Mouse (Mus musculus): ENCODE results near the gene Lpar1. TPM values are rescaled to one million over a fixed set of nuclear protein-coding genes. Genes with fewer than 3 reads are reported as not detected.

Gene Lpar1
- polyA plus RNA-seq, 1 experiment from 2014 or later: 5.2 TPM

GRCm38 (mm10) chr4:58491742-58492141 is 62.0 kb downstream of the Lpar1 start:
- Histone ChIP-seq H3K36me3 (ENCODE audit: control insufficient read depth, insufficient read depth, low read length) (no peaks in the 10 kb centered on the region), H3K27me3 (ENCODE audit: control insufficient read depth, insufficient read depth, low read length) (no peaks in the 10 kb centered on the region), H3K4me1 (ENCODE audit: control insufficient read depth, insufficient read depth, low read length) (no peaks in the 10 kb centered on the region), H3K9ac (replicated peaks; ENCODE audit: low read depth, low read length) (no peak overlapping the region), H3K4me2 (ENCODE audit: low read depth, low read length) (no peak overlapping the region), H3K9me3 (ENCODE audit: control insufficient read depth, low read length) (no peaks in the 10 kb centered on the region), H3K27ac (ENCODE audit: low read depth, low read length) (no peak overlapping the region), H3K4me3 (ENCODE audit: low read depth, low read length) (no peak overlapping the region)
- ATAC-seq (ENCODE audit: low read depth): no peak
- WGBS: 84% methylated on average over 3 of the region's 3 CpGs

- no peak overlapping the region for H3K4me3 ChIP-seq (ENCODE audit: low read depth, low read length)
- H3K27ac ChIP-seq (ENCODE audit: low read depth, low read length): no peak overlapping the region
- H3K27me3 ChIP-seq (ENCODE audit: control insufficient read depth, insufficient read depth, low read length): no peaks in the 10 kb centered on the region
- no peaks in the 10 kb centered on the region for H3K9me3 ChIP-seq (ENCODE audit: control insufficient read depth, low read length)
- no peak overlapping the region for H3K9ac ChIP-seq (replicated peaks; ENCODE audit: low read depth, low read length)
- no peaks in the 10 kb centered on the region for H3K4me1 ChIP-seq (ENCODE audit: control insufficient read depth, insufficient read depth, low read length)
- H3K4me2 ChIP-seq (ENCODE audit: low read depth, low read length): no peak overlapping the region
- H3K36me3 ChIP-seq (ENCODE audit: control insufficient read depth, insufficient read depth, low read length): no peaks in the 10 kb centered on the region
- 89% methylated on average over 4 of the region's 4 CpGs for WGBS
- no peak for ATAC-seq (ENCODE audit: low read depth)
These were observed 63.3 kb downstream of the Lpar1 start for GRCm38 (mm10) chr4:58490374-58490773.

GRCm38 (mm10) chr4:58478564-58478963 is 75.1 kb downstream of the Lpar1 start:
- 100% methylated on average over 1 of the region's 1 CpGs for WGBS
- H3K4me1 ChIP-seq (ENCODE audit: control insufficient read depth, insufficient read depth, low read length): no peaks in the 10 kb centered on the region
- H3K36me3 ChIP-seq (ENCODE audit: control insufficient read depth, insufficient read depth, low read length): no peaks in the 10 kb centered on the region
- H3K9me3 ChIP-seq (ENCODE audit: control insufficient read depth, low read length): no peaks in the 10 kb centered on the region
- no peak overlapping the region for H3K4me2 ChIP-seq (ENCODE audit: low read depth, low read length)
- no peak overlapping the region for H3K9ac ChIP-seq (replicated peaks; ENCODE audit: low read depth, low read length)
- no peaks in the 10 kb centered on the region for H3K27me3 ChIP-seq (ENCODE audit: control insufficient read depth, insufficient read depth, low read length)
- no peak overlapping the region for H3K4me3 ChIP-seq (ENCODE audit: low read depth, low read length)
- ATAC-seq (ENCODE audit: low read depth): no peak
- no peak overlapping the region for H3K27ac ChIP-seq (ENCODE audit: low read depth, low read length)

- ATAC-seq (ENCODE audit: low read depth): no peak
- H3K4me3 ChIP-seq (ENCODE audit: low read depth, low read length): no peak overlapping the region
- WGBS: 94% methylated on average over 8 of the region's 8 CpGs
These were observed 76.0 kb downstream of the Lpar1 start for GRCm38 (mm10) chr4:58477691-58478090.

GRCm38 (mm10) chr4:58471203-58471910 is 82.3 kb downstream of the Lpar1 start:
- Histone ChIP-seq H3K9ac (replicated peaks; ENCODE audit: low read depth, low read length) (no peak overlapping the region), H3K4me1 (ENCODE audit: control insufficient read depth, insufficient read depth, low read length) (no peaks in the 10 kb centered on the region), H3K36me3 (ENCODE audit: control insufficient read depth, insufficient read depth, low read length) (no peaks in the 10 kb centered on the region), H3K27me3 (ENCODE audit: control insufficient read depth, insufficient read depth, low read length) (no peaks in the 10 kb centered on the region), H3K9me3 (ENCODE audit: control insufficient read depth, low read length) (no peaks in the 10 kb centered on the region), H3K4me3 (ENCODE audit: low read depth, low read length) (no peak overlapping the region), H3K27ac (ENCODE audit: low read depth, low read length) (no peak overlapping the region), H3K4me2 (ENCODE audit: low read depth, low read length) (no peak overlapping the region)
- ATAC-seq (ENCODE audit: low read depth): no peak
- 70% methylated on average over 4 of the region's 4 CpGs for WGBS

More at GRCm38 (mm10) chr4:58477691-58478090, 76.0 kb downstream of the Lpar1 start:
- Histone ChIP-seq H3K27ac (ENCODE audit: low read depth, low read length) (no peak overlapping the region), H3K27me3 (ENCODE audit: control insufficient read depth, insufficient read depth, low read length) (no peaks in the 10 kb centered on the region), H3K4me2 (ENCODE audit: low read depth, low read length) (no peak overlapping the region), H3K4me1 (ENCODE audit: control insufficient read depth, insufficient read depth, low read length) (no peaks in the 10 kb centered on the region), H3K9ac (replicated peaks; ENCODE audit: low read depth, low read length) (no peak overlapping the region), H3K36me3 (ENCODE audit: control insufficient read depth, insufficient read depth, low read length) (no peaks in the 10 kb centered on the region), H3K9me3 (ENCODE audit: control insufficient read depth, low read length) (no peaks in the 10 kb centered on the region)

GRCm38 (mm10) chr4:58469651-58470592 is 83.8 kb downstream of the Lpar1 start:
- Histone ChIP-seq H3K27me3 (ENCODE audit: control insufficient read depth, insufficient read depth, low read length) (no peaks in the 10 kb centered on the region), H3K36me3 (ENCODE audit: control insufficient read depth, insufficient read depth, low read length) (no peaks in the 10 kb centered on the region), H3K9ac (replicated peaks; ENCODE audit: low read depth, low read length) (no peak overlapping the region), H3K4me1 (ENCODE audit: control insufficient read depth, insufficient read depth, low read length) (no peaks in the 10 kb centered on the region), H3K4me3 (ENCODE audit: low read depth, low read length) (no peak overlapping the region), H3K27ac (ENCODE audit: low read depth, low read length) (no peak overlapping the region), H3K9me3 (ENCODE audit: control insufficient read depth, low read length) (no peaks in the 10 kb centered on the region), H3K4me2 (ENCODE audit: low read depth, low read length) (no peak overlapping the region)
- ATAC-seq (ENCODE audit: low read depth): no peak
- WGBS: 95% methylated on average over 5 of the region's 5 CpGs

- Histone ChIP-seq H3K4me3 (ENCODE audit: low read depth, low read length) (no peak overlapping the region), H3K9me3 (ENCODE audit: control insufficient read depth, low read length) (no peaks in the 10 kb centered on the region), H3K27me3 (ENCODE audit: control insufficient read depth, insufficient read depth, low read length) (no peaks in the 10 kb centered on the region), H3K27ac (ENCODE audit: low read depth, low read length) (no peak overlapping the region), H3K4me1 (ENCODE audit: control insufficient read depth, insufficient read depth, low read length) (no peaks in the 10 kb centered on the region), H3K9ac (replicated peaks; ENCODE audit: low read depth, low read length) (no peak overlapping the region), H3K36me3 (ENCODE audit: control insufficient read depth, insufficient read depth, low read length) (no peaks in the 10 kb centered on the region), H3K4me2 (ENCODE audit: low read depth, low read length) (no peak overlapping the region)
- no peak for ATAC-seq (ENCODE audit: low read depth)
- 86% methylated on average over 7 of the region's 7 CpGs for WGBS
These were observed 84.7 kb downstream of the Lpar1 start for GRCm38 (mm10) chr4:58469035-58469434.

- Histone ChIP-seq H3K27ac (ENCODE audit: low read depth, low read length) (no peak overlapping the region), H3K4me1 (ENCODE audit: control insufficient read depth, insufficient read depth, low read length) (no peaks in the 10 kb centered on the region), H3K9ac (replicated peaks; ENCODE audit: low read depth, low read length) (no peak overlapping the region), H3K36me3 (ENCODE audit: control insufficient read depth, insufficient read depth, low read length) (no peaks in the 10 kb centered on the region), H3K9me3 (ENCODE audit: control insufficient read depth, low read length) (no peaks in the 10 kb centered on the region), H3K4me2 (ENCODE audit: low read depth, low read length) (no peak overlapping the region), H3K4me3 (ENCODE audit: low read depth, low read length) (no peak overlapping the region), H3K27me3 (ENCODE audit: control insufficient read depth, insufficient read depth, low read length) (no peaks in the 10 kb centered on the region)
- ATAC-seq (ENCODE audit: low read depth): no peak
- WGBS: 96% methylated on average over 5 of the region's 5 CpGs
These were observed 88.1 kb downstream of the Lpar1 start for GRCm38 (mm10) chr4:58465586-58465985.

Data from neural tube, embryonic 14.5 days (tissue).